Mouse (Mus musculus) megakaryocyte, embryonic 14.5 days (primary cell): ENCODE data around the gene Arl13b.

Experiments
- FLI1 ChIP-seq: IDR thresholded peaks from 2 replicates; pipeline ENCODE4 v1.6.1; 2012; ENCODE audit warnings: low read length, inconsistent platforms, mixed read lengths
- GATA1 ChIP-seq: IDR thresholded peaks from 3 replicates; pipeline ENCODE4 v1.6.1; 2012; ENCODE audit warnings: mixed read lengths, low read length, inconsistent platforms, borderline replicate concordance

DNA sequence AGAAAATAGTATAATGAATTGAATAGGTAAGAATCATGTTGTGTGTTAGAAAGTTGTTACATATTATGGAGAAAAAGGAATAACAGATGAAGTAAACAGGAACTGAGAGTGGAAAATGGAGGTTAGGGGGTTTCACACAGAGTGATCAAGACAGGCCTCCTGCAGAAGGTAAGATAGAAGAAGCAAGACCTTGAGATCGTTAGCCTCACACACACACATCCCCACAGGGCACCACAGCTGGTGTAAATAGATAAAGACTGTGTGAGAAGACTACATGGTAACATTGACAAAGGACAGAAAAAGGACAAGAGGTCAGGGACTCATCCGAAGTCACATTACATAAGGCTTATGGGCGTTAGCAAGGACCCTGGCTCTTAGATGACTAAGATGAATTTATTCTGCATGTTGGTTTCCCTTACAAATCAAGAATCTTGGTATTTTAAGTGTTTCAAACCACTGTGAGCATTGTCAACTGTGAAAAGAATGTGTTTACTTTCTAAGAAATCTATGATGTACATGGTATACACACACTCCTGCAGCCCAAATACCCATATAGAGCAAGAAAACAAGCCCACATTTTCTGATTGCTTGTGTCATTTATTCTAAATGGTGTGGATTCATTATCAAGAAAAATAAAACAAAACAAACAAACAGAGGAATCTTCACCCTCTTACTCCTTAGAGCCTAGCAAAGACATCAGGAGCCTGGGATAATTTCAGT, 12.7 kb downstream of the Arl13b start:
- TF ChIP-seq FLI1 (no peak), GATA1 (no peak)
